Mouse (Mus musculus): ENCODE measurements around the gene Tank. TPM values are rescaled to one million over a fixed set of nuclear protein-coding genes. Genes with fewer than 3 reads are reported as not detected.

The Tank gene
- polyA plus RNA-seq, 1 experiment from 2014 or later: 25.7 TPM

- Histone ChIP-seq H3K4me2 (no peak overlapping the region), H3K27me3 (no peaks in the 10 kb centered on the region), H3K4me1 (replicated peaks) (peaks cover 3% of the 10 kb centered on the region; the same call in 1 of the 2 replicates), H3K27ac (replicated peaks) (no peak overlapping the region), H3K9me3 (no peaks in the 10 kb centered on the region), H3K36me3 (no peaks in the 10 kb centered on the region), H3K4me3 (no peak overlapping the region), H3K9ac (no peak overlapping the region)
- 0 out of 2 replicates have a peak, but pooled peaks have one; percentile 36 for ATAC-seq (ENCODE audit: low read depth)
- 41% methylated on average over 10 of the region's 10 CpGs for WGBS
Measured at GRCm38 (mm10) chr2:61663573-61664241, 85.3 kb downstream of the Tank start.

GRCm38 (mm10) chr2:61667420-61667819 lies 89.0 kb downstream of the Tank start:
- Histone ChIP-seq H3K4me2 (no peak overlapping the region), H3K27ac (replicated peaks) (no peak overlapping the region), H3K36me3 (no peaks in the 10 kb centered on the region), H3K27me3 (no peaks in the 10 kb centered on the region), H3K9ac (no peak overlapping the region), H3K4me3 (no peak overlapping the region), H3K4me1 (replicated peaks) (peaks cover 3% of the 10 kb centered on the region; the same call in 1 of the 2 replicates), H3K9me3 (no peaks in the 10 kb centered on the region; the same call in 1 of the 2 replicates)
- no peak for ATAC-seq (ENCODE audit: low read depth)
- WGBS: 84% methylated on average over 7 of the region's 7 CpGs

- Histone ChIP-seq H3K27ac (replicated peaks) (no peak overlapping the region), H3K4me1 (replicated peaks) (peaks cover 3% of the 10 kb centered on the region; the same call in 1 of the 2 replicates), H3K27me3 (no peaks in the 10 kb centered on the region), H3K9ac (no peak overlapping the region), H3K9me3 (no peaks in the 10 kb centered on the region; the same call in 1 of the 2 replicates), H3K4me2 (no peak overlapping the region), H3K36me3 (no peaks in the 10 kb centered on the region), H3K4me3 (no peak overlapping the region)
- 35% methylated on average over 4 of the region's 4 CpGs for WGBS
- ATAC-seq (ENCODE audit: low read depth): no peak
Measured at GRCm38 (mm10) chr2:61668260-61668659, 89.9 kb downstream of the Tank start.

- Histone ChIP-seq H3K4me2 (no peak overlapping the region), H3K27me3 (no peaks in the 10 kb centered on the region), H3K36me3 (no peaks in the 10 kb centered on the region), H3K27ac (replicated peaks) (no peak overlapping the region), H3K9ac (no peak overlapping the region), H3K9me3 (no peaks in the 10 kb centered on the region; the same call in 1 of the 2 replicates), H3K4me3 (no peak overlapping the region), H3K4me1 (replicated peaks) (no peaks in the 10 kb centered on the region)
- WGBS: 93% methylated on average over 3 of the region's 3 CpGs
- ATAC-seq (ENCODE audit: low read depth): no peak
Measured at GRCm38 (mm10) chr2:61674555-61674954, 96.2 kb downstream of the Tank start.

- no peaks in the 10 kb centered on the region for H3K4me1 ChIP-seq (replicated peaks)
- H3K9ac ChIP-seq: no peak overlapping the region
- no peaks in the 10 kb centered on the region for H3K27me3 ChIP-seq
- no peaks in the 10 kb centered on the region for H3K36me3 ChIP-seq
- no peak overlapping the region for H3K4me3 ChIP-seq
- H3K9me3 ChIP-seq: no peaks in the 10 kb centered on the region
- WGBS: 88% methylated on average over 1 of the region's 1 CpGs
- no peak overlapping the region for H3K4me2 ChIP-seq
- no peak overlapping the region for H3K27ac ChIP-seq (replicated peaks)
- no peak for ATAC-seq (ENCODE audit: low read depth)
Measured at GRCm38 (mm10) chr2:61681572-61681971, 103.2 kb downstream of the Tank start.

GRCm38 (mm10) chr2:61686533-61686932 lies 108.1 kb downstream of the Tank start:
- Histone ChIP-seq H3K4me1 (replicated peaks) (no peaks in the 10 kb centered on the region), H3K27ac (replicated peaks) (no peak overlapping the region), H3K4me2 (no peak overlapping the region), H3K9ac (no peak overlapping the region), H3K9me3 (no peaks in the 10 kb centered on the region), H3K27me3 (no peaks in the 10 kb centered on the region), H3K4me3 (no peak overlapping the region), H3K36me3 (no peaks in the 10 kb centered on the region)
- no peak for ATAC-seq (ENCODE audit: low read depth)
- 92% methylated on average over 1 of the region's 1 CpGs for WGBS

- no peak overlapping the region for H3K9ac ChIP-seq
- H3K36me3 ChIP-seq: no peaks in the 10 kb centered on the region
- 87% methylated on average over 3 of the region's 3 CpGs for WGBS
- no peaks in the 10 kb centered on the region for H3K27me3 ChIP-seq
- H3K4me1 ChIP-seq (replicated peaks): no peaks in the 10 kb centered on the region
- no peak overlapping the region for H3K4me3 ChIP-seq
- H3K4me2 ChIP-seq: no peak overlapping the region
- no peaks in the 10 kb centered on the region for H3K9me3 ChIP-seq
- no peak overlapping the region for H3K27ac ChIP-seq (replicated peaks)
- no peak for ATAC-seq (ENCODE audit: low read depth)
Measured at GRCm38 (mm10) chr2:61689086-61689485, 110.7 kb downstream of the Tank start.

Other genes starting within 250 kb of the Tank start
- 212 and 225 TPM in 2 replicates for gene Psmd14, start 133.1 kb downstream of the Tank start, polyA plus RNA-seq (2015; fragmentation: Nextera tagmentation; extraction: Ambion mirVana)
- 0.07 and 0.33 TPM in 2 replicates for gene Tbr1, start 224.3 kb downstream of the Tank start, polyA plus RNA-seq (2015; fragmentation: Nextera tagmentation; extraction: Ambion mirVana)

All from neural tube, embryonic 13.5 days (tissue).